Comparison of ENCODE assay signal across 17 mouse cellular contexts in the genomic region with DNA sequence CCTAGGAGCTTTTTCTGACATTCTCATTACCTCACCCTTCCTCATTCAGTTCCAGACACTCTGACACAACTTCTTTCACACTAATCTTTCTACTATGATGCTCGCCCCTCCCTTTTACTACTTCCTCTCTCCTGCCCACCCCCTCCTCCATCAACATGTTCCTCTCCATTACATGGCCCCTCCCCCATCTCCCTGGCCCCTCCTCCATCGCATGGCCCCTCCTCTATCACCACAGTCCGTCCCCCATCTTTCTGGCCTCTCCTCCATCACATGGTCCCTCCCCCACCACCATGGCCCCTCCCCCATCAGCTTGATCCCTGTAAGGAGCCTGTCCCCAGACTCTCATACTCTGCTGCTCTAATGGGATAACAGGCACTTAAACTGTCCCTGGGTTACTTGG. TPM values are rescaled to one million over a fixed set of nuclear protein-coding genes. Genes with fewer than 3 reads are reported as not detected.
A peak's percentile ranks its signal among the peaks of the same experiment; 100 is the strongest.
DNase-seq lines count a peak whose midpoint lies in the region; ATAC-seq lines count a peak whose summit lies in the region.
"Had no signal": no experiment of that assay in that cellular context is flagged by ENCODE, and none has a peak within 500 bp of the region (broad histone marks: within the 10 kb centered on the region; RNA-seq: fewer than 3 reads in every experiment).

No protein-coding gene starts in this region.

- DNase-seq in CD4-positive, CD25-positive, alpha-beta regulatory T cell, adult 2 months (ENCODE audit: low read depth, low spot score): peak; percentile 17
- peak; percentile 31 for DNase-seq in retina, postnatal 1 day
- DNase-seq in retina, embryonic 14.5 days (ENCODE audit: low spot score): no peak
- DNase-seq in R1 (ENCODE audit: low read depth, low spot score): peak; percentile 91
- DNase-seq in cerebellum, adult 9-10 months: no peak
- DNase-seq in layer of hippocampus, adult 9-10 months (ENCODE audit: low spot score): no peak
- DNase-seq: adrenal gland, postnatal 25 days; cerebellum, adult 18-20 months; cerebellum, postnatal 14 days; forebrain, postnatal 0 days; gastrocnemius, postnatal 10 days; kidney, adult 18-20 months; right cerebral cortex, postnatal 14 days had no signal

- ATAC-seq in CD4-positive, CD25-positive, alpha-beta regulatory T cell, adult 4 months: no peak
- ATAC-seq: forebrain, postnatal 0 days; hindbrain, embryonic 16.5 days had no signal

RNA-seq across cellular contexts. Expression of a gene that starts 34.9 kb away (rescaled TPM):
- polyA plus RNA-seq in CD4-positive, CD25-positive, alpha-beta regulatory T cell, adult 4 months (2017; shearing (Covaris generic)): not detected
- polyA plus RNA-seq: liver, embryonic 16.5 days; myocyte had no signal

RNA-seq across cellular contexts. Expression of a gene that starts 36.6 kb away (rescaled TPM):
- polyA plus RNA-seq in CD4-positive, CD25-positive, alpha-beta regulatory T cell, adult 4 months (2017; shearing (Covaris generic)): not detected
- polyA plus RNA-seq: myocyte had no signal

RNA-seq across cellular contexts. Expression of a gene that starts 39.0 kb away (rescaled TPM):
- polyA plus RNA-seq in CD4-positive, CD25-positive, alpha-beta regulatory T cell, adult 4 months (2017; shearing (Covaris generic)): under 1 TPM; 0.12 to 0.58 TPM

RNA-seq across cellular contexts. Expression of a gene that starts 42.3 kb away (rescaled TPM):
- under 1 TPM; 0.35 to 0.66 TPM for polyA plus RNA-seq in CD4-positive, CD25-positive, alpha-beta regulatory T cell, adult 4 months (2017; shearing (Covaris generic))

Comparison
In these comparisons a context has a peak if more than half of its experiments do, and no peak if none do; other contexts are left out.
1. DNase-seq: peak in CD4-positive, CD25-positive, alpha-beta regulatory T cell, adult 2 months (single experiment), retina, postnatal 1 day (single experiment) and R1 (single experiment); none in retina, embryonic 14.5 days (single experiment), cerebellum, adult 9-10 months (single experiment) and layer of hippocampus, adult 9-10 months (single experiment).